Mouse (Mus musculus) lung, adult 18-20 months (tissue): ENCODE results near the gene Myo5a.

Source experiments
- DNase-seq, 2 experiments: peaks; one replicate each; pipeline ENCODE4 v3.0.0; 2022; ENCODE audit warnings: mixed read lengths in 2 of 2

Myo5a gene

GRCm38 (mm10) chr9:75253766-75254165, 183.0 kb downstream of the Myo5a start:
- no peak for DNase-seq

- DNase-seq = no peak
Observed at GRCm38 (mm10) chr9:75254196-75254955, 183.6 kb downstream of the Myo5a start.

- DNase-seq = no peak
Observed at GRCm38 (mm10) chr9:75255820-75256545, 185.2 kb downstream of the Myo5a start.

- no peak for DNase-seq
Observed at GRCm38 (mm10) chr9:75258792-75259191, 188.0 kb downstream of the Myo5a start.

- no peak for DNase-seq
Observed at GRCm38 (mm10) chr9:75259656-75260055, 188.8 kb downstream of the Myo5a start.

GRCm38 (mm10) chr9:75261332-75261872, 190.6 kb downstream of the Myo5a start:
- DNase-seq = no peak

- DNase-seq = no peak
Observed at GRCm38 (mm10) chr9:75262235-75262826, 191.5 kb downstream of the Myo5a start.

GRCm38 (mm10) chr9:75264008-75264718, 193.3 kb downstream of the Myo5a start:
- peak; percentile 82 to 89 for DNase-seq

- DNase-seq = no peak
Observed at GRCm38 (mm10) chr9:75267147-75267546, 196.3 kb downstream of the Myo5a start.

GRCm38 (mm10) chr9:75270382-75270781, 199.6 kb downstream of the Myo5a start:
- no peak for DNase-seq

- no peak for DNase-seq
Observed at GRCm38 (mm10) chr9:75271539-75271938, 200.7 kb downstream of the Myo5a start.
